Mouse (Mus musculus) neural tube, embryonic 14.5 days (tissue): ENCODE results near the gene Kbtbd7. TPM values are rescaled to one million over a fixed set of nuclear protein-coding genes. Genes with fewer than 3 reads are reported as not detected.
"Not testable (repeated sequence)": the region's sequence is repeated elsewhere in the genome, so short reads cannot be mapped to it uniquely, and the experiment has no call there.

Experiments
- ATAC-seq: fragments of 200-750 bp; cut with Nextera tagmentation; 2 replicates; pipeline ENCODE4 v1.8.0; 2017; ENCODE audit warnings: low read depth, mild to moderate bottlenecking, moderate TSS enrichment, moderate library complexity
- H3K27ac ChIP-seq: fragments of 300-500 bp; sonication (generic); 2 replicates; pipeline ENCODE4 v1.5.1; 2014; ENCODE audit warnings: low read depth, mild to moderate bottlenecking, control low read depth, low read length, moderate library complexity, mixed read lengths
- H3K27me3 ChIP-seq: fragments of 300-500 bp; sonication (generic); 2 replicates; pipeline ENCODE4 v1.6.1; 2014; ENCODE audit warnings: low read length; ENCODE audit not compliant: control insufficient read depth, insufficient read depth
- H3K36me3 ChIP-seq: fragments of 300-500 bp; sonication (generic); 2 replicates; pipeline ENCODE4 v1.6.1; 2014; ENCODE audit warnings: low read length, mixed read lengths; ENCODE audit not compliant: control insufficient read depth, insufficient read depth
- H3K4me1 ChIP-seq: fragments of 300-500 bp; sonication (generic); 2 replicates; pipeline ENCODE4 v1.6.1; 2014; ENCODE audit warnings: low read length; ENCODE audit not compliant: control insufficient read depth, insufficient read depth
- H3K4me2 ChIP-seq: fragments of 300-500 bp; sonication (generic); 2 replicates; pipeline ENCODE4 v1.6.1; 2014; ENCODE audit warnings: mild to moderate bottlenecking, low read depth, low read length, control low read depth
- H3K4me3 ChIP-seq: fragments of 300-500 bp; sonication (generic); 2 replicates; pipeline ENCODE4 v1.5.1; 2014; ENCODE audit warnings: low read depth, low read length, control low read depth, mixed read lengths
- H3K9ac ChIP-seq: fragments of 300-500 bp; sonication (generic); replicated peaks from 2 replicates; pipeline ENCODE4 v1.6.1; 2014; ENCODE audit warnings: low read depth, mild to moderate bottlenecking, control low read depth, low read length, mixed read lengths
- H3K9me3 ChIP-seq: fragments of 300-500 bp; sonication (generic); 2 replicates; pipeline ENCODE4 v1.6.1; 2016; ENCODE audit warnings: low read length; ENCODE audit not compliant: control insufficient read depth
- WGBS: fragments of 180-500 bp; shearing (Covaris S2); extraction: QIAGEN DNeasy Blood & Tissue Kit; methylation state at CpG from one replicate; pipeline ENCODE4 v1.1.7; 2014; 5-methylcytosine and 5-hydroxymethylcytosine counted together
- polyA plus RNA-seq: library from polyadenylated mRNA; unstranded; fragments of >200 nt; fragmentation: Nextera tagmentation; extraction: Ambion mirVana; gene quantifications from 2 replicates; pipeline ENCODE4 v1.2.1, GENCODE M21; 2014

Kbtbd7 gene
- polyA plus RNA-seq, 1 experiment from 2014 or later, result 23.6 TPM

DNA sequence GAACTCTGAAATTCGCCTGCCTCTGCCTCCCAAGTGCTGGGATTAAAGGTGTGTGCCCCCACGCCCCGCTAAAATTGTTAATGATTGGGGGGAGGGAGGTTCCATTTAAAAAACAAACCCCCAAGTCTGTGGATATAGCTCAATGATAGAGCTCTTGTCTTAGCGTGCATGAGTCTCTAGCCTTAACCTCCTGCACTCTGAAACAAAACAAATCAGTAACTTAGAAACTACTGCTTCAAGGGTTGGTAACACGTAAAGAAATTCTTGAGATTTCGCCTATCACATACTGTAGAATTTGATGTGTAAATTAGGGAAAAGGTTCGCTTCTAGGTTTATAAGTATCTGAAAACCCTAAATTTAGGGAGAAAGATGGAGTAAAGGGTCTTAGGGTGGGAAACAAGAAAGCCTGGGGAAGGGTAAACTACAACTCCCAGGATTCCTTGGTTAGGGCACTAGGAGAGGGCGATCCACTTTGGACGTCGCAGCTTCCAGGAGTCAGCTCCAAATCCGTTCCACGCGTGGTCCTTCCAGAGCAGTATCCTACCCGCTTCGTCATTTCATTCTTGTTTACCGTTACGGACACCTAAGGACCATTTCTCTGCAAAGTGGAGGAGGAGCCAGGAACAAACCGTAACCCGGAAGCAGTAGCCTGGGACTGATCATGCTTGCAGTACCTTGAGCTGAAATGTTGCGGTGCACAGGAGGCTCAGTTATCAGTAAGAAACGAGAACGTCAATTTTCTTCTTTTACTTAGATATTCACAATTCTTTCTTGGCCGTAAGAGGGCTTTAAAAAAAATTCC, 28.8 kb upstream of the Kbtbd7 start, which contains the start of gene Mtrf1:
Gene Mtrf1, plus strand, starts transcription at position 452 of the 802 bp plus-strand sequence.
- peaks cover 4% of the 10 kb centered on the region; the same call in 1 of the 2 replicates for H3K4me1 ChIP-seq
- peak within 1 kb of the TSS; percentile 64 for H3K4me3 ChIP-seq
- 21% methylated on average over 23 of the region's 23 CpGs for WGBS
- peak within 1 kb of the TSS; percentile 66 for H3K9ac ChIP-seq
- peak; percentile 95 for ATAC-seq
- H3K4me2 ChIP-seq, result peak within 1 kb of the TSS; percentile 65
- no peaks in the 10 kb centered on the region for H3K9me3 ChIP-seq
- peak within 1 kb of the TSS; percentile 95 for H3K27ac ChIP-seq
- peaks cover 7% of the 10 kb centered on the region; the same call in 1 of the 2 replicates for H3K36me3 ChIP-seq
- H3K27me3 ChIP-seq, result no peaks in the 10 kb centered on the region

DNA sequence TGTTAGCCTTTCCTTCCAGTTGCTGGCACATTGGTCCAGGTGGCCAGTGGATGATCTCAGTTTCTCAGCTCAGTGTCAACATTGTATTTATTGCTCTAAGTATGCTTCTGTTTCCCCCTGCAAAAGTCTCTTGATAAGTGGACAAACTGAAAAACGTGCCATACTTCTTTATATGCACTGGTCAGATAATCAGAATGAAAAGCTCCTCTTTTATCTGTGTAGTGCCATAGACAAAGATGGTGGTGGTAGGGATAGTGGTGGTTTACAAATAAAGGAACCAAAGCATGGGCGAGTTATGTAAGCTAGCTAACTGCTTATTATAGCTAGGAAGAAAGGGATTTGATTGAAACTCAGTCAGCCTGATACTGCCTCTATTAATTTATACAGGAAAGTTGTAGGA, 18.7 kb upstream of the Kbtbd7 start:
- ATAC-seq, result no peak
- H3K9me3 ChIP-seq, result no peaks in the 10 kb centered on the region

DNA sequence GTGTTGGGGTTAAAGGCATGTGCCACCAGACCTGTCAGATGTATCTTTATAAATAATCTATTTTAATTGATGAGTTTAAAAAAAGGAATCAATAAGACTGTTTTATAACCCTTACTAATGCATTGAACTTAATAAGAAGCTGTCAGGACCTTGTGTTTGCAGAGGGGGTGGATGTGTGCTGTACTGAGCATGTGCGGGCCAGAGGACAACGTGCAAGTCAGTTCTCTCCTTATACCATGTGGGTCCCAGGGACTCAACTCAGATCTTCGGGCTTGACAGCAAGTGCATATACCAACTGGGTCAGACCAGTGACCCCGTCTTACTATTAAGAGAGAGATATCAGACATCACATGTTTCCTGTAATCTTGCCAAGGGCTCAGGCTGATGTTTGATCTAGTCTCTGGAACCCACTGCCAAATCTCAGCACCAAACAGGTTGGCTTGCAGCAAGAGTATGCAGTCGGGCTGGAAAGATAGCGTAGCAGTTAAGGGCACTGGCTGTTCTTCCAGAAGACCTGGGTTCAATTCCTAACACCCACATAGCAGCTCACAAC, 17.0 kb upstream of the Kbtbd7 start:
- no peaks in the 10 kb centered on the region for H3K9me3 ChIP-seq
- H3K9ac ChIP-seq, result no peak overlapping the region
- H3K4me2 ChIP-seq, result no peak overlapping the region
- H3K27ac ChIP-seq, result no peak overlapping the region
- H3K27me3 ChIP-seq, result no peaks in the 10 kb centered on the region
- H3K36me3 ChIP-seq, result peaks cover 8% of the 10 kb centered on the region; the same call in 1 of the 2 replicates
- no peak overlapping the region for H3K4me3 ChIP-seq
- ATAC-seq, result no peak
- H3K4me1 ChIP-seq, result no peaks in the 10 kb centered on the region
- 91% methylated on average over 6 of the region's 6 CpGs for WGBS

More for the DNA sequence above, 18.7 kb upstream of the Kbtbd7 start:
- Histone ChIP-seq H3K9ac (no peak overlapping the region), H3K4me1 (no peaks in the 10 kb centered on the region), H3K4me2 (no peak overlapping the region), H3K4me3 (no peak overlapping the region), H3K27me3 (no peaks in the 10 kb centered on the region), H3K27ac (no peak overlapping the region), H3K36me3 (peaks cover 6% of the 10 kb centered on the region; the same call in 1 of the 2 replicates)
- 85% methylated on average over 2 of the region's 2 CpGs for WGBS

DNA sequence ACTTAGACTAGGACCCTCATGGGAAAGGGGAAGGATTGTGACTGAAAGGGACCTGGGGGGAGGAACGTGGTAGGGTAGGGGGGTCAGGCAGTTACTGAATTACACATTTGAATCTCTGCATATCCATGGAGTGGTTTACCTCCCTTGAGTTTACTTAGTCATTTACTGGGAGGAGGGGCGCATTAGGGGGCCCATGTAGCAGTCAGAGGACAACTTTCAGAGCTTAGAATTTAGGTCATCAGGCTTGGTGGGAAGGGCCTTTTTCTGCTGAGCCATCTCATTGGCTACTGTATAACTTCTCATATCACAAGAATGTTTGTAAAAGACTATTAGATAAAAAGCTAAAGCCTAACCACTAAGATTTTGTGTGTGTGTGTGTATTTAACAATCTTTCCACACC, 15.6 kb upstream of the Kbtbd7 start:
- Histone ChIP-seq H3K27ac (no peak overlapping the region), H3K4me3 (no peak overlapping the region), H3K9me3 (no peaks in the 10 kb centered on the region), H3K27me3 (no peaks in the 10 kb centered on the region), H3K9ac (no peak overlapping the region), H3K36me3 (peaks cover 8% of the 10 kb centered on the region; the same call in 1 of the 2 replicates), H3K4me1 (no peaks in the 10 kb centered on the region), H3K4me2 (no peak overlapping the region)
- no peak for ATAC-seq
- WGBS, result 82% methylated on average over 2 of the region's 2 CpGs

DNA sequence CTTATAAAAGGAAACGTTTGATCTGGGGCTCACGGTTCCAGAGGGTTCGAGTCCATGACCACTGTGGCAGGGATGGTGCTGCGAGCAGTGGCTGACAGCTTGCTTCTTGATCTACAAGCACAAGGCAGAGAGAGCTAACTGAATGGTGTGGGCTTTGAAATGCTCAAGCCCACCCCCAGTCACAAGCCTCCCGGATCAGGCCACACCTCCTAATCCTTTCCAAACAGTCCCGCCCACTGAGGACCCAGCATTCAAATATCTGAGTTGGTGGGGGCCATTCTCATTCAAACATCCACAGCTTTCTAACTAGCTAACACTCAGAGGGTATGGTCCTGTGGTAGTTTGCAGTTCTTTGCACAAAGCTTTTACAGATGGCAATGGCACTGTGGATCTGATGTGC, 13.2 kb upstream of the Kbtbd7 start:
- Histone ChIP-seq H3K9ac (no peak overlapping the region), H3K36me3 (peaks cover 11% of the 10 kb centered on the region; the same call in 1 of the 2 replicates), H3K4me3 (no peak overlapping the region), H3K4me1 (no peaks in the 10 kb centered on the region), H3K4me2 (no peak overlapping the region), H3K9me3 (no peaks in the 10 kb centered on the region), H3K27ac (no peak overlapping the region), H3K27me3 (no peaks in the 10 kb centered on the region)
- 84% methylated on average over 6 of the region's 6 CpGs for WGBS
- no peak for ATAC-seq

DNA sequence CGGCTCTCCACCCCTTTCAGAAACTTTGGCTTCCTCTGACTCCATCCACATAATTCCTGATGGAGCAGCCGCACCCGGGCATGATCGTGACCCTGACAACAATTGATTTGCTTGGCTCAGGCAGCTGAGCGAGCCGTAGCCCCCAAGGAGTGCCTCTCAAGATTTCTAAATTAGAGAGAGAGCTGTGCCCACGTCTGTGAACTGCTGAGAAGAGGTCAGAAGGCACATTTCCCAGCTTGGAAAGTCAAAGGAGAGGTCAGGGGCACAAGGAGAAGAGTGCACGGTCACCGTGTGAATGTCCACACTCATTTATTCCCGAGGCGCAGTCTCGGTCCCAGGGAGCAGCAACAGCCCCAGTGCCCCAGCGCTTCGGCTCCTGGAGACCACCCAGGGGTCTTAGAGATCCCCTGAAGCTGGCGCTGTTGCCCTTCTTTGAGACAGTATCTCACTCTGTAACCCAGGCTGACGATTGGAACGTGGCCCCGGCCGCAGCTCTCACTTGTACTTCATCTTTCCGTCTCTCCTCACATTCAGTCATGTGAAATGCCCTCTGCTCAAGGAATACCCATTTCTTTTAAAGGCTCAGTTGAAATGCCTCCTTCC, 6.1 kb upstream of the Kbtbd7 start:
- H3K36me3 ChIP-seq, result 0 out of 2 replicates have a peak, but pooled peaks cover 3% of the 10 kb centered on the region
- H3K4me2 ChIP-seq, result no peak overlapping the region
- no peaks in the 10 kb centered on the region for H3K9me3 ChIP-seq
- H3K4me1 ChIP-seq, result no peaks in the 10 kb centered on the region
- no peak overlapping the region for H3K9ac ChIP-seq
- H3K27ac ChIP-seq, result no peak overlapping the region
- WGBS, result 19% methylated on average over 20 of the region's 20 CpGs
- H3K4me3 ChIP-seq, result no peak overlapping the region
- ATAC-seq, result peak; percentile 74; the same call in 1 of the 2 replicates
- no peaks in the 10 kb centered on the region for H3K27me3 ChIP-seq

DNA sequence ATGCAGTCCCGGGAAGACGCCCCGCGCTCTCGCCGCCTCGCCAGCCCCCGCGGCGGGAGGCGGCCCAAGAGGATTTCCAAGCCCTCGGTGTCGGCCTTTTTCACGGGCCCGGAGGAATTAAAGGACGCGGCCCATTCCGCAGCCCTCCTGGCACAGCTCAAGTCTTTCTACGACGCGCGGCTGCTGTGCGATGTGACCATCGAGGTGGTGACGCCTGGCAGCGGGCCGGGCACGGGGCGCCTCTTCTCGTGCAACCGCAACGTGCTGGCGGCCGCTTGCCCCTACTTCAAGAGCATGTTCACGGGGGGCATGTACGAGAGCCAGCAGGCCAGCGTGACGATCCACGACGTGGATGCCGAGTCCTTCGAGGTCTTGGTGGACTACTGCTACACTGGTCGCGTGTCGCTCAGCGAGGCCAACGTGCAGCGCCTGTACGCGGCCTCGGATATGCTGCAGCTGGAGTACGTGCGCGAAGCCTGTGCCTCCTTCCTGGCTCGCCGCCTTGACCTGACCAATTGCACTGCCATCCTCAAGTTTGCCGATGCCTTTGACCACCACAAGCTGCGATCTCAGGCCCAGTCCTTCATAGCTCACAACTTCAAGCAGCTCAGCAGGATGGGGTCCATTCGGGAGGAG, 537 bp downstream of the Kbtbd7 start:
- H3K27ac ChIP-seq, result peak overlapping the region; percentile 82; the same call in 1 of the 2 replicates
- ATAC-seq, result peak; percentile 61
- peak overlapping the region; percentile 51 for H3K4me2 ChIP-seq
- peak overlapping the region; percentile 50 for H3K4me3 ChIP-seq
- 65% methylated on average over 5 of the region's 59 CpGs for WGBS
- H3K9ac ChIP-seq, result peak overlapping the region; percentile 65
- H3K9me3 ChIP-seq, H3K36me3 ChIP-seq, H3K4me1 ChIP-seq, H3K27me3 ChIP-seq: not testable (repeated sequence)

DNA sequence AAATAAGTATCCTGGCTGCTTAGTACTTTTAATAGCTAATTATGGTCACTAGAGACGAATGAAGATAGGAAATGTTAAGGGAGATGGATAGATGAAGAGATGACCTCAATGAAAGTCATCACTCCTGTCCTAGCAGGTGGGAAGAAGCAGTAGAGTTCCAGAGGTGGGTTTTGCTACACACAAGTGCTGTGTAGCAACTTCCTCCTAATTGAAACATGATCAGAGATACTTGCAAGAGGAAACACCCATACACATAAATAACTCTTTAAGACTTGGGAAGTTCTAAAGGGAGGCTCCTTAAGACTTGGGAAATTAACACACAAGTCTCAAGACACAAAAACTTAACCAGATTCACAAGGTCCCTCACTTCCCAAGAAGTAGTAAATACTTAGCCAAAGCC, 7.8 kb downstream of the Kbtbd7 start:
- H3K36me3 ChIP-seq, result no peaks in the 10 kb centered on the region
- no peaks in the 10 kb centered on the region for H3K27me3 ChIP-seq
- no peak overlapping the region for H3K4me3 ChIP-seq
- H3K9me3 ChIP-seq, result no peaks in the 10 kb centered on the region
- no peaks in the 10 kb centered on the region for H3K4me1 ChIP-seq
- ATAC-seq, result no peak
- H3K9ac ChIP-seq, result no peak overlapping the region
- 88% methylated on average over 1 of the region's 1 CpGs for WGBS
- no peak overlapping the region for H3K4me2 ChIP-seq
- H3K27ac ChIP-seq, result no peak overlapping the region
